Comparison of ENCODE assay signal across 24 mouse cellular contexts in genomic region chr10:94336071-94336470, GRCm38 (mm10). TPM values are rescaled to one million over a fixed set of nuclear protein-coding genes. Genes with fewer than 3 reads are reported as not detected.
"Had no signal": no experiment of that assay in that cellular context is flagged by ENCODE, and none has a peak within 500 bp of the region (broad histone marks: within the 10 kb centered on the region; RNA-seq: fewer than 3 reads in every experiment).

No protein-coding gene starts in this region.

- DNase-seq: lung, adult 18-20 months; lung, embryonic 14.5 days; lung, postnatal 10 days; lung, postnatal 4 days; midbrain, embryonic 14.5 days; retina, postnatal 1 day; right cerebral cortex, adult 18-20 months; right cerebral cortex, postnatal 25 days; right cerebral cortex, postnatal 4 days; spleen, adult 18-20 months; thymus, adult 18-20 months; thymus, postnatal 14 days; thymus, postnatal 36 days had no signal

- ATAC-seq: midbrain, embryonic 16.5 days had no signal

RNA-seq across cellular contexts. Expression of gene Gm4792, which starts 37.6 kb away (rescaled TPM):
- total RNA-seq: megakaryocyte-erythroid progenitor cell, adult 5-6 weeks had no signal
- polyA plus RNA-seq: liver, embryonic 16.5 days; lung, embryonic 14.5 days; lung, embryonic 16.5 days; midbrain, embryonic 10.5 days; myocyte; neural tube, embryonic 13.5 days; small intestine, adult 2 months; stomach, embryonic 14.5 days; stomach, embryonic 16.5 days; thymus, postnatal 0 days had no signal
